Mouse (Mus musculus): ENCODE measurements around the gene Batf. TPM values are rescaled to one million over a fixed set of nuclear protein-coding genes. Genes with fewer than 3 reads are reported as not detected.

Batf gene
- total and polyA plus RNA-seq, 3 experiments, result not detected

- no peak for DNase-seq (ENCODE audit: low spot score)
- Histone ChIP-seq H3K4me1 (ENCODE audit: insufficient read depth, low read depth, low read length) (0 out of 2 replicates have a peak, but pooled peaks cover 3% of the 10 kb centered on the region), H3K27me3 (ENCODE audit: insufficient read depth, low read length) (peaks cover 42% of the 10 kb centered on the region), H3K4me3 (ENCODE audit: low read depth, low read length) (no peak overlapping the region), H3K36me3 (replicated peaks) (no peaks in the 10 kb centered on the region), H3K9me3 (replicated peaks) (no peaks in the 10 kb centered on the region)
- TF ChIP-seq CTCF (IDR thresholded peaks at IDR 0.05; ENCODE audit: low read depth, low read length) (no peak), POLR2AphosphoS5 (IDR thresholded peaks at IDR 0.05; ENCODE audit: insufficient replicate concordance, low read depth, low read length) (no peak), TAL1 (conservative IDR thresholded peaks at IDR 0.05; ENCODE audit: low read depth, low read length) (no peak), GATA2 (IDR thresholded peaks at IDR 0.05; ENCODE audit: borderline replicate concordance, low read depth, low read length) (no peak), GATA1 (IDR thresholded peaks at IDR 0.05; ENCODE audit: borderline replicate concordance, low read length) (no peak)
- no peak for ATAC-seq (ENCODE audit: extremely low read depth, insufficient number of reproducible peaks, low FRiP score, poor library complexity, severe bottlenecking)
These were observed 44.9 kb upstream of the Batf start for GRCm38 (mm10) chr12:85641564-85641931.

GRCm38 (mm10) chr12:85643735-85644134 is 42.7 kb upstream of the Batf start:
- DNase-seq (ENCODE audit: low spot score) (no peak), ATAC-seq (ENCODE audit: extremely low read depth, insufficient number of reproducible peaks, low FRiP score, poor library complexity, severe bottlenecking) (no peak)
- no peak for TF ChIP-seq POLR2AphosphoS5 (IDR thresholded peaks at IDR 0.05; ENCODE audit: insufficient replicate concordance, low read depth, low read length)
- TF ChIP-seq CTCF (IDR thresholded peaks at IDR 0.05; ENCODE audit: low read depth, low read length), result no peak
- no peak for TF ChIP-seq GATA2 (IDR thresholded peaks at IDR 0.05; ENCODE audit: borderline replicate concordance, low read depth, low read length)
- TF ChIP-seq GATA1 (IDR thresholded peaks at IDR 0.05; ENCODE audit: borderline replicate concordance, low read length), result no peak
- no peak for TF ChIP-seq TAL1 (conservative IDR thresholded peaks at IDR 0.05; ENCODE audit: low read depth, low read length)
- Histone ChIP-seq H3K27me3 (ENCODE audit: insufficient read depth, low read length) (peaks cover 32% of the 10 kb centered on the region), H3K4me1 (ENCODE audit: insufficient read depth, low read depth, low read length) (0 out of 2 replicates have a peak, but pooled peaks cover 3% of the 10 kb centered on the region), H3K9me3 (replicated peaks) (no peaks in the 10 kb centered on the region), H3K4me3 (ENCODE audit: low read depth, low read length) (no peak overlapping the region), H3K36me3 (replicated peaks) (no peaks in the 10 kb centered on the region)

- no peak for DNase-seq (ENCODE audit: low spot score)
- Histone ChIP-seq H3K9me3 (replicated peaks) (0 out of 2 replicates have a peak, but pooled peaks cover 3% of the 10 kb centered on the region), H3K4me1 (ENCODE audit: insufficient read depth, low read depth, low read length) (0 out of 2 replicates have a peak, but pooled peaks cover 3% of the 10 kb centered on the region)
These were observed 40.8 kb upstream of the Batf start for GRCm38 (mm10) chr12:85645664-85646063.

GRCm38 (mm10) chr12:85647346-85647745 is 39.1 kb upstream of the Batf start:
- Histone ChIP-seq H3K27me3 (ENCODE audit: insufficient read depth, low read length) (peaks cover 11% of the 10 kb centered on the region), H3K4me1 (ENCODE audit: insufficient read depth, low read depth, low read length) (no peaks in the 10 kb centered on the region), H3K4me3 (ENCODE audit: low read depth, low read length) (no peak overlapping the region), H3K36me3 (replicated peaks) (no peaks in the 10 kb centered on the region), H3K9me3 (replicated peaks) (0 out of 2 replicates have a peak, but pooled peaks cover 4% of the 10 kb centered on the region)
- DNase-seq (ENCODE audit: low spot score), result no peak
- no peak for TF ChIP-seq POLR2AphosphoS5 (IDR thresholded peaks at IDR 0.05; ENCODE audit: insufficient replicate concordance, low read depth, low read length)
- no peak for TF ChIP-seq CTCF (IDR thresholded peaks at IDR 0.05; ENCODE audit: low read depth, low read length)
- TF ChIP-seq GATA2 (IDR thresholded peaks at IDR 0.05; ENCODE audit: borderline replicate concordance, low read depth, low read length), result no peak
- no peak for TF ChIP-seq TAL1 (conservative IDR thresholded peaks at IDR 0.05; ENCODE audit: low read depth, low read length)
- no peak for TF ChIP-seq GATA1 (IDR thresholded peaks at IDR 0.05; ENCODE audit: borderline replicate concordance, low read length)
- ATAC-seq (ENCODE audit: extremely low read depth, insufficient number of reproducible peaks, low FRiP score, poor library complexity, severe bottlenecking), result no peak

More at GRCm38 (mm10) chr12:85645664-85646063, 40.8 kb upstream of the Batf start:
- TF ChIP-seq TAL1 (conservative IDR thresholded peaks at IDR 0.05; ENCODE audit: low read depth, low read length), result no peak
- no peak for TF ChIP-seq CTCF (IDR thresholded peaks at IDR 0.05; ENCODE audit: low read depth, low read length)
- no peak for TF ChIP-seq POLR2AphosphoS5 (IDR thresholded peaks at IDR 0.05; ENCODE audit: insufficient replicate concordance, low read depth, low read length)
- TF ChIP-seq GATA1 (IDR thresholded peaks at IDR 0.05; ENCODE audit: borderline replicate concordance, low read length), result no peak
- Histone ChIP-seq H3K36me3 (replicated peaks) (no peaks in the 10 kb centered on the region), H3K27me3 (ENCODE audit: insufficient read depth, low read length) (peaks cover 26% of the 10 kb centered on the region), H3K4me3 (ENCODE audit: low read depth, low read length) (no peak overlapping the region)
- ATAC-seq (ENCODE audit: extremely low read depth, insufficient number of reproducible peaks, low FRiP score, poor library complexity, severe bottlenecking), result no peak

GRCm38 (mm10) chr12:85647955-85648354 is 38.5 kb upstream of the Batf start:
- DNase-seq (ENCODE audit: low spot score) (no peak), ATAC-seq (ENCODE audit: extremely low read depth, insufficient number of reproducible peaks, low FRiP score, poor library complexity, severe bottlenecking) (no peak)
- Histone ChIP-seq H3K4me1 (ENCODE audit: insufficient read depth, low read depth, low read length) (no peaks in the 10 kb centered on the region), H3K36me3 (replicated peaks) (no peaks in the 10 kb centered on the region), H3K27me3 (ENCODE audit: insufficient read depth, low read length) (peaks cover 5% of the 10 kb centered on the region), H3K4me3 (ENCODE audit: low read depth, low read length) (no peak overlapping the region), H3K9me3 (replicated peaks) (0 out of 2 replicates have a peak, but pooled peaks cover 4% of the 10 kb centered on the region)
- TF ChIP-seq GATA2 (IDR thresholded peaks at IDR 0.05; ENCODE audit: borderline replicate concordance, low read depth, low read length) (no peak), GATA1 (IDR thresholded peaks at IDR 0.05; ENCODE audit: borderline replicate concordance, low read length) (no peak), POLR2AphosphoS5 (IDR thresholded peaks at IDR 0.05; ENCODE audit: insufficient replicate concordance, low read depth, low read length) (no peak)

- Histone ChIP-seq H3K27me3 (ENCODE audit: insufficient read depth, low read length) (peaks cover 18% of the 10 kb centered on the region), H3K36me3 (replicated peaks) (no peaks in the 10 kb centered on the region), H3K4me1 (ENCODE audit: insufficient read depth, low read depth, low read length) (no peaks in the 10 kb centered on the region; the same call in 1 of the 2 replicates), H3K4me3 (ENCODE audit: low read depth, low read length) (no peak overlapping the region), H3K9me3 (replicated peaks) (no peaks in the 10 kb centered on the region)
- no peak for TF ChIP-seq POLR2AphosphoS5 (IDR thresholded peaks at IDR 0.05; ENCODE audit: insufficient replicate concordance, low read depth, low read length)
- no peak for TF ChIP-seq CTCF (IDR thresholded peaks at IDR 0.05; ENCODE audit: low read depth, low read length)
- TF ChIP-seq TAL1 (conservative IDR thresholded peaks at IDR 0.05; ENCODE audit: low read depth, low read length), result no peak
- TF ChIP-seq GATA1 (IDR thresholded peaks at IDR 0.05; ENCODE audit: borderline replicate concordance, low read length), result no peak
- ATAC-seq (ENCODE audit: extremely low read depth, insufficient number of reproducible peaks, low FRiP score, poor library complexity, severe bottlenecking), result no peak
- no peak for DNase-seq (ENCODE audit: low spot score)
These were observed 27.1 kb upstream of the Batf start for GRCm38 (mm10) chr12:85659319-85659718.

All from G1E (cell line).